12 mouse cellular contexts compared by ENCODE assay signal in genomic region chr2:115857123-115858080, GRCm38 (mm10).
DNase-seq lines count a peak whose midpoint lies in the region; ATAC-seq and TF ChIP-seq lines count a peak whose summit lies in the region.
"Had no signal": no experiment of that assay in that cellular context is flagged by ENCODE, and none has a peak within 500 bp of the region (broad histone marks: within the 10 kb centered on the region; RNA-seq: fewer than 3 reads in every experiment).

No protein-coding gene starts in this region.

- peak overlapping the region; percentile 12; the same call in 1 of the 2 replicates for H3K4me3 ChIP-seq in kidney, embryonic 15.5 days (replicated peaks)
- peak overlapping the region; percentile 55 for H3K4me3 ChIP-seq in embryonic facial prominence, embryonic 10.5 days
- H3K4me3 ChIP-seq in hindbrain, embryonic 13.5 days, result peak overlapping the region; percentile 24
- H3K4me3 ChIP-seq in neural tube, embryonic 15.5 days (replicated peaks), result no peak overlapping the region
- no peak overlapping the region for H3K4me3 ChIP-seq in liver, postnatal 0 days (ENCODE audit: low read depth, low read length)

- no peak for ATAC-seq in kidney, embryonic 15.5 days (replicated peaks; ENCODE audit: low FRiP score)
- ATAC-seq in hindbrain, embryonic 13.5 days (ENCODE audit: low FRiP score), result no peak
- ATAC-seq in neural tube, embryonic 15.5 days (ENCODE audit: low FRiP score), result no peak
- no peak for ATAC-seq in liver, postnatal 0 days

- peaks cover 74% of the 10 kb centered on the region for H3K4me1 ChIP-seq in kidney, embryonic 15.5 days
- H3K4me1 ChIP-seq in embryonic facial prominence, embryonic 10.5 days, result peaks cover 86% of the 10 kb centered on the region
- peaks cover 73% of the 10 kb centered on the region for H3K4me1 ChIP-seq in hindbrain, embryonic 13.5 days (replicated peaks)
- peaks cover 50% of the 10 kb centered on the region for H3K4me1 ChIP-seq in neural tube, embryonic 15.5 days
- peaks cover 5% of the 10 kb centered on the region; the same call in 1 of the 2 replicates for H3K4me1 ChIP-seq in liver, postnatal 0 days (ENCODE audit: insufficient read depth)

- H3K27ac ChIP-seq in kidney, embryonic 15.5 days, result peak overlapping the region; percentile 76
- H3K27ac ChIP-seq in embryonic facial prominence, embryonic 10.5 days (replicated peaks), result peak overlapping the region; percentile 82
- peak overlapping the region; percentile 96 for H3K27ac ChIP-seq in hindbrain, embryonic 13.5 days
- peak overlapping the region; percentile 51; the same call in 1 of the 2 replicates for H3K27ac ChIP-seq in neural tube, embryonic 15.5 days (replicated peaks)
- H3K27ac ChIP-seq in liver, postnatal 0 days (ENCODE audit: low read depth), result no peak overlapping the region
- H3K27ac ChIP-seq: heart, embryonic 15.5 days had no signal

- peaks cover 12% of the 10 kb centered on the region for H3K27me3 ChIP-seq in kidney, embryonic 15.5 days
- peaks cover 81% of the 10 kb centered on the region for H3K27me3 ChIP-seq in embryonic facial prominence, embryonic 10.5 days (replicated peaks; ENCODE audit: low read depth, poor library complexity, severe bottlenecking)
- H3K27me3 ChIP-seq in hindbrain, embryonic 13.5 days, result peaks cover 26% of the 10 kb centered on the region; the same call in 1 of the 2 replicates
- peaks cover 24% of the 10 kb centered on the region for H3K27me3 ChIP-seq in neural tube, embryonic 15.5 days (replicated peaks)
- peaks cover 87% of the 10 kb centered on the region for H3K27me3 ChIP-seq in liver, postnatal 0 days (ENCODE audit: insufficient read depth, low read length)

- 11% methylated on average over 11 of the region's 11 CpGs for WGBS in kidney, embryonic 15.5 days
- 3% methylated on average over 11 of the region's 11 CpGs for WGBS in embryonic facial prominence, embryonic 10.5 days
- WGBS in hindbrain, embryonic 13.5 days, result 5% methylated on average over 11 of the region's 11 CpGs
- WGBS in neural tube, embryonic 15.5 days, result 11% methylated on average over 11 of the region's 11 CpGs
- WGBS in liver, postnatal 0 days (ENCODE audit: insufficient replicate concordance), result 25% methylated on average over 11 of the region's 11 CpGs

- no peak for TF ChIP-seq CTCF in liver, postnatal 0 days (IDR thresholded peaks at IDR 0.05; ENCODE audit: low read depth)

- H3K9ac ChIP-seq in kidney, embryonic 15.5 days, result 0 out of 2 replicates have a peak overlapping the region, but pooled peaks have one; percentile 3
- H3K9ac ChIP-seq in hindbrain, embryonic 13.5 days, result peak overlapping the region; percentile 65
- no peak overlapping the region for H3K9ac ChIP-seq in neural tube, embryonic 15.5 days (replicated peaks)
- H3K9ac ChIP-seq in liver, postnatal 0 days (replicated peaks), result no peak overlapping the region
- H3K9ac ChIP-seq: heart, embryonic 15.5 days had no signal

- no peaks in the 10 kb centered on the region for H3K36me3 ChIP-seq in kidney, embryonic 15.5 days
- no peaks in the 10 kb centered on the region for H3K36me3 ChIP-seq in embryonic facial prominence, embryonic 10.5 days (replicated peaks)
- H3K36me3 ChIP-seq in hindbrain, embryonic 13.5 days, result no peaks in the 10 kb centered on the region
- no peaks in the 10 kb centered on the region for H3K36me3 ChIP-seq in neural tube, embryonic 15.5 days
- H3K36me3 ChIP-seq in liver, postnatal 0 days (replicated peaks; ENCODE audit: insufficient read depth, low read length), result no peaks in the 10 kb centered on the region
- H3K36me3 ChIP-seq: G1E; heart, embryonic 15.5 days had no signal

- no peak for DNase-seq in kidney, postnatal 36 days
- no peak for DNase-seq in embryonic facial prominence, embryonic 10.5 days (ENCODE audit: low spot score)
- no peak for DNase-seq in liver, postnatal 0 days
- no peak for DNase-seq in B cell, adult 2 months
- DNase-seq in left cerebral cortex, adult 9 months (ENCODE audit: low spot score in 2 of 2), result no peak
- DNase-seq: lung, postnatal 10 days; thymus, postnatal 36 days had no signal

- no peaks in the 10 kb centered on the region for H3K9me3 ChIP-seq in kidney, embryonic 15.5 days (replicated peaks)
- H3K9me3 ChIP-seq in embryonic facial prominence, embryonic 10.5 days, result no peaks in the 10 kb centered on the region
- H3K9me3 ChIP-seq in hindbrain, embryonic 13.5 days, result no peaks in the 10 kb centered on the region
- no peaks in the 10 kb centered on the region for H3K9me3 ChIP-seq in neural tube, embryonic 15.5 days (replicated peaks)
- H3K9me3 ChIP-seq in liver, postnatal 0 days (ENCODE audit: low read length), result no peaks in the 10 kb centered on the region
- H3K9me3 ChIP-seq: heart, embryonic 15.5 days had no signal

- TF ChIP-seq EP300 in liver, postnatal 0 days (IDR thresholded peaks at IDR 0.05; ENCODE audit: low read depth), result no peak

- peak overlapping the region; percentile 41 for H3K4me2 ChIP-seq in kidney, embryonic 15.5 days
- H3K4me2 ChIP-seq in hindbrain, embryonic 13.5 days, result peak overlapping the region; percentile 51
- H3K4me2 ChIP-seq in neural tube, embryonic 15.5 days, result 0 out of 2 replicates have a peak overlapping the region, but pooled peaks have one; percentile 2
- H3K4me2 ChIP-seq in liver, postnatal 0 days (ENCODE audit: low read depth, low read length), result no peak overlapping the region

Comparison
In these comparisons a context has a peak if more than half of its experiments do, and no peak if none do; other contexts are left out.
1. H3K4me3 ChIP-seq: peak in kidney, embryonic 15.5 days (single experiment), embryonic facial prominence, embryonic 10.5 days (single experiment) and hindbrain, embryonic 13.5 days (single experiment); none in neural tube, embryonic 15.5 days (single experiment) and liver, postnatal 0 days (single experiment).
2. H3K9ac ChIP-seq: peak in kidney, embryonic 15.5 days (single experiment) and hindbrain, embryonic 13.5 days (single experiment); none in neural tube, embryonic 15.5 days (single experiment) and liver, postnatal 0 days (single experiment).